Mouse (Mus musculus): ENCODE results near the gene Tomm7.
"Not testable (repeated sequence)": the region's sequence is repeated elsewhere in the genome, so short reads cannot be mapped to it uniquely, and the experiment has no call there.

Tomm7 gene

DNA sequence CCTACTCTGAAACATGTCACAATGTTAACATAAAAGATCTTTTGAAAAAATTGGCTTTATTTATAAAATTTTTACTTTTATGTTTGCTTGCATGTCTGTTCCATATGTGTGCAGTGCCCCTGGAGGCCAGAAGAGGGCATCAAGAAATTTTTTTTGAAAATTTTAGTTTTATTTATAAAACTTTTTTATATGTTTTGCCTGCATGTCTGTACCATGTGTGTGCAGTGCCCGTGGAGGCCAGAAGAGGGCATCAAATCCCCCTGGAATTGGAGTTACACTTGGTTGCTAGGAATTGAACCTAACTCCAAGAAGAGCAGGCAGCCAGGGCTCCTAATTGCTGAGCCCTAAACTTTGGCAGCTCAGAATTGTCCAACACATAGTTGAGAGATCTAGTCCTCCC lies 9.0 kb upstream of the Tomm7 start:
- not testable (repeated sequence) for DNase-seq (ENCODE audit: low spot score in 2 of 2)

DNA sequence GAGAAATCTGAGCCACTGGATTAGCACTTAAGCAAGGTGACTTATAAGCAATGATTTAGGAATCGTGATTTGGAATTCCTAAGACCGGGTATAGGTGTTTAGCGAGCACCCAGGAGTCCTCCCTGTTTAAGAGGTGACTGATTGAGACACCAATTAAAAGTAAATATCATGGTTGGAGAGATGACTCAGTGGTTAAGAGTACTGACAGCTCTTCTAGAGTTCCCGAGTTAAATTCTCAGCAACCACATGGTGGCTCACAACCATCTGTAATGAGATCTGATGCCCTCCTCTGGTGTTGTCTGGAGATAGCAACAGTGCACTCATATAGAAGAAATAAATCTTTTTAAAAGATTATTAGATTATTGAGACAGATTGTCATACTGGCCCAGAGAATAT lies 7.2 kb upstream of the Tomm7 start:
- DNase-seq (ENCODE audit: low spot score in 2 of 2): not testable (repeated sequence)

DNA sequence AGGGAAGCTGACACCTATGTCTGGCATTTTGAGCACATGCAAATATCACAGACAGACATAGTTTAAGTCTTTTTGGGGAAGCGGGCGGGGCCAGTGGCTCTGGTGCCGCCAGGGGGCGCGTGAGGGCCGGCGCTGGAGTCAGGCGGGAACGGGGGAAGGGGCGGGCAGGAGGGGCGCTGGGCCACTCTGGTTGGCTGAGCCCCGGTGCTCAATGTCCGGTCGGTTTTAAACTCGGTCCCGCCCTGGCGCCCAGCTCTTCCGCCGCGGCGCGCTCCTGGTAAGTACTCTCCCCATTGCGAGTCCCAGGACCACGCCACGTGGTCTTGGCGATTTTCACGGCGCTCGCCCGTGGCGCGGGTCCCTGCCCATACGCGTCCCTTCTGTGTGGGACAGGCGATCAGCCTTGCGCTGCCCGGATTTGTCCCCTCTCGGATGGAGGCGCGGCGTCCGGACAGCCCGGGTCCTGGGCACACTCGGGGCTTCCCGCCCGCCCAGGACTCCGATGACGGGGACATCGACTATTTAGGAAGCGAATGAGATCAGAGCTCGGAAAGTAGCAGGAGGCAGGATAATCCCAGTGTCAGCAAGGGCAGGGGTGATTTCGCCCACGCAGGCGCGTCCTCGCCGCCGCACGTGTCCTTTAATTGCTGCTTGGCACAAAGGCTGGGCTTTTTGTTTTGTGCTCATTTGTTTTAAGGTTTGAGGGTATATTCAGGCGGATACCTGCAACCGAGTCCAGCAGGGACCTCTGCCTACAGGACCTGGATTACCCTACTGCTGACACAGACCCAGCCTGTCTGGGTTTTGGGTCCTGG lies 6.6 kb upstream of the Tomm7 start:
- DNase-seq (ENCODE audit: low spot score in 2 of 2): peak; percentile 89 to 93

DNA sequence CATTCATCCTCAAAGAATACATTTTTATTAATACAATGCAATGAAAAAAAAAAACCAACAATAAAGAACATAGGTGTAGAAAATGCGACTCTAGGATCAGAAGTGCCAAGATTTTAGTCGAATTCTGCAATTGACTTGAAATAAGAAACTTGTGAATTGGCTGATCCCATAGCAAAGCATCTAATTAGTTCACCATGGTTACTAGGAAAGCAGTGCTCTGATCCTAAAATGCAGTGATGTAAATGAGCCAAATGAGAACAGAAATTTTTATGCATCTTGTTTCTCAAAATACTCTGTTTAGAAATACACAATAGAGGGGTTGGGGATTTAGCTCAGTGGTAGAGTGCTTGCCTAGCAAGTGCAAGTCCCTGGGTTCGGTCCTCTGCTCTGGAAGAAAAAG lies 1.2 kb upstream of the Tomm7 start:
- no peak for DNase-seq (ENCODE audit: low spot score in 2 of 2)

DNA sequence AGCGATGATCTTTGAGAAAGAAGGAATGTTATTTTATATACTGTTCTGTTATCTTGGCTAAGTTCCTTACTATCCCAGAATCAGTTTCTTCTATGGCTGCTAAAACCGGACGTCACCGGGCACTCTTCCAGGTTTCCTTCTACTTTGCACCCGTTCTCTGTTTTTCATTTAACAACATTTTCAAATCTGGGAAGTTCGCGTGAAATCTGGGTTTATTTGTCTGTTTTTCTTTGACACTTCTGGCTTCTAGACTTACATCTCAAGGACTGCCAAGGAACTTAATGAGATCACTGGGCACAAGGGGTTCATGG lies 525 bp upstream of the Tomm7 start:
- DNase-seq (ENCODE audit: low spot score in 2 of 2): peak; percentile 60 to 73

DNA sequence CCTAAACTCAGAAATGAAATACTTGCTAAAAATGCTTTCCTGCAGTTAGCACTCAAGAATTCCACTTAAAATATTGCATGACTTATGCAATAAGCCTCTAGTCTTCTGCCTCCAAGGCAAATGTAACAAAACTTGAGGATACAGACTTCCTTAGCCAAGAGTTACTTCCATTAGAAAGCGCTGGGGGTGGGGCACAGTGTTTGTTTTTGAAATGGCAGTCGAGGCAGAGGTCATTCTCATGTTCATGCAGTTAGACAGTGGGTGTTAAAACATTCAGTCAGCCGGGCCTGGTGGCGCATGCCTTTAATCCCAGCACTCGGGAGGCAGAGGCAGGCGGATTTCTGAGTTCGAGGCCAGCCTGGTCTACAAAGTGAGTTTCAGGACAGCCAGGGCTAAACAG lies 5.8 kb downstream of the Tomm7 start:
- no peak for DNase-seq (ENCODE audit: low spot score in 2 of 2)

DNA sequence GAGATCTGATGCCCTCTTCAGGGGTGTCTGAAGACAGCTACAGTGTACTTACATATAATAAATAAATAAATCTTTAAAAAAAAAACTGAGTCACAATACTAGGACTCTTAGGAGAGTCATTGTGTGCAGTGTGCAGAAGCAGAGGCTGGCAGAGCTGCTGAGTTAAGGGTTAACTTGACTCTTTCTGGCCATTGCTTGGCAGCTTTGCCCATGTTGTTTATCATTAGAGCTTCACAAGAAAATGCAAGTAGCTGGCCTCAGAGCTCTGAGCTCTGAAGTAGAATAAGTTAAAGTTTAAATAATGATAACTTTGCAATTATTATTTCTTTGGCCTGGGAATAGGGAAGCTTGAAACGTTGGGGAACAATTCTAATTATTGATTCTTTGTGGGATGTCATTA lies 8.3 kb downstream of the Tomm7 start:
- DNase-seq (ENCODE audit: low spot score in 2 of 2): not testable (repeated sequence)

DNA sequence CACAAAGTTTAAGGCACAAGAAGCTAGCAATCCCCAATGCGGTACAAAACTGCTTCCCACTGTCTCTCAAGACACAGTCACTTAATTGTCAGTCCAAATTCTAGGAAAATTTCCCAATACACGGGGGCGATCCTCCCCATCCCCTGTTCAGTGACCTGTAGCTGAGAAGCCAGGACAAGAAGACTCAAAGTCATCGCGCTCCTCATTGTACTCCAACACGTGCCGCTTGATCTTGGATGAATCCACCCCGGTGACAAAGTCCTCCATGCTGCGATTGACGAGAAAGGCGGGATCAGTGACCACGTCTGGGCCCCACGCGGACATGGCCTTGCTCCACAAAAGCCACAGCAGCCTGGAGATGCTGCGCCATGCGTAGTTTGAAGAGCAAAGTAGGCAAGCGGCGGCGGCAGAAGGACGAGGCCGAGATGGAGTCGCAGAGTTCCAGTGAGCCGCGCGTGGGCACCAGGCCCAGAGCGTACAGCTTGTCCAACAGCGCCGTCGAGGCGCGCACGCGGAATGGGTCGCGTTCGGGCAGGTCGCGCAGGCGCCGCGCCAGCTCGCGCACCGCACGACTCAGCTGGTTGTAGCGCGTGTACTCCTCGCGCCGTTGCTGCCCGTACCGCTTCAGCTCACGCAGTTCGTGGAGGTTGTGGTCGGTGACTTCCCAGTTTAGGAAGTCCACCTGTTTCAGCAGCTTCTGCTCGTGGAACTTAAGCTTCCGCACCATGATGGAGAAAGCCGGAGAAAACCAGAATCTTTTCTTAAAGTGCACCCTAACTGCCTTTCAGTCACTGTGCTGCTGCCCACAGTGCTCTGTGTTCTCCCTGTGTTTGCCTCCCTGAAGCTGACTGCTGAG lies 12.8 kb downstream of the Tomm7 start:
- peak; percentile 58 to 62 for DNase-seq (ENCODE audit: low spot score in 2 of 2)

DNA sequence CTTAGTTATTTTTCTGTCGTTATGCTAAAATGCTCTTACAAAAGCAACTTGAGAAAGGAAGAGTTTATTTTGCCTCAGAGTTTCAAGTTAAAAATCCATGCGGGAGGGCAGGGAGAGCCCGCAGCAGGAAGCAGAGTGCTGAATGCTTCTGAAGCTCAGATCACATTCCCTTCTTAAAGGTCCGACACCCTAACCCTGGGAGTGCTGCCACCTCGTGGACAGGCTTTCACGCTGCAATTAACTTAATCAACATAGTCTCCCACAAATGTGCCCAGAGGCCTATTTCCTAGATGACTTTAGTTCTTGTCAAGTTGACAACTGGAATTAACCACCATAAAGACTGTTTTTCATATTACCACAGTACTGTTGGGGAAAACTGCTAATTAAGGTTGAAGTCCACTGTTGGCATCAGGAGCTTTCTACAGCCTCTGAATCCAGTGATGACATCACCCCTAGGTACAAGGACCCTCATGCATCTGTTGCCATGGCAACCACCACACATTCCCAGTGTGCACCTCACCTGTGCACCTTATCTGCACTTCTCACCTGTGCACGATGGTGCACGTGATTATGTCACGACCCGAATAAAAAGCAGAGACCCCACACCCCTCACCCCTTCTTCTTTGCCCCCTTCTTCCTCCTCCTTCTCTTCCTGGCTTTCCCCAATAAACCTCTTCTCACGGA lies 17.5 kb downstream of the Tomm7 start:
- DNase-seq (ENCODE audit: low spot score in 2 of 2): peak; percentile 37 to 65

DNA sequence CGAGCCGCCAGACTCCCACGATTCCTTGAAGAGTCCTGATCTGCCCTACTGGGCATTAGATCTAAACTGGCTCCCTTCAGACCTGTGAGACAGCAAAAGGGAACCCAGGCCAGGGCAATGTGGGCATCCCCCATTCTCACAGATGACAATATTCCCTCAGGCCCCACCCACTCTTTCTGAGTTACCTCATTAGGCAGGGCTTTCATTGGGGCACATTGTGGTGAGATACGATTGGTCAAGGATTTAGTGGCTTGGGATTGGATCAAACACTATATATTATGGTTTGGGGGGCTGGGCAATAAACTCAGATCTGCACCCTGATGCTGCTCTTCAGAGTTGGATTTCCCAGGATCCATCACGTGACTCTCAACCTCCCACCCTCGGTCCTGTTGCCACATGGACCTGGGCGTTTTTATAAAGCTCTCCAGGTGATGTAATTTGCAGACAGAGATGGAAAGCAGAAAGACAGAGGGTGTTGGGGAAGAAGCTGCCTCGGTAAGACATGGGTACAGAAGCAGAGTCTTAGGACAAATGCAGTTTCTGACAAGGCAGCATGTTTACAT lies 19.7 kb downstream of the Tomm7 start:
- no peak for DNase-seq (ENCODE audit: low spot score in 2 of 2)

DNA sequence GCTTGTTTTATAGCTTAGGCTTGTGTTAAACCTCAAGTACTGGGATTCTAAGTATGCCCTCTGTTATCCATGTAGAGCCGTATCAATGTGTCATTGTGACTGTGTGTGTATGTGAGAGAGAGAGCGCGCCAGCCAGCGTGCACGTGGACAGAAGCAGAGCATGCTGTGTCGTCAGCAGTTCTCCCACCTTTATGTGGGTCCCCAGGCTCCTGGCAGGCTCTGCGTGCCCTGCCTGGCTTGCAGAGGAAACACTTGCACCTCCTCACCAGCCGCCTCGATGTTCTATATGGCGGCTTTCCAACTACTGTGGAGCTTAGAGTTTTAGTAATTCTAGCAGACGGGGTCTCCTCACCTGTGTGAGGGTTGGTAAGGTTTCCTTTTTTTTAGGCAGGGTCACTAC lies 21.7 kb downstream of the Tomm7 start:
- DNase-seq (ENCODE audit: low spot score in 2 of 2): no peak

DNA sequence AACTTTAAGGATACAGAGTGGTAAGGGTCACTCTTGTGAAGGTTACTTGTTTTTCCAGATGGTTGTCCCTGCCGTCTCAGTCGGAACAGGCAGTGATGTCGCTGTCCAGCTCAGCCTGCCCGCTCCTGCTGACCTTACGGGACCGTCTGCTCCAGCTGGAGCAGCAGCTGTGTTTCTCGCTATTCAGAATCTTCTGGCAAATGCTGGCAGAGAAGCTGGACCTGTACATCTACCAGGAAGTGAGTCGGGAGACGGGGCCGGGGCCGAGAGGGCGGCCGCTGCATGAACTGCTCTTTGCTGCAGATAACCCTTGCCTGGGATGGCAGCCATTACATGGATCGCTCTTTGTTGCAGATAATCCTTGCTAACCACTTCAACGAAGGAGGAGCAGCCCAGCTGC lies 27.3 kb downstream of the Tomm7 start:
- no peak for DNase-seq (ENCODE audit: low spot score in 2 of 2)

DNA sequence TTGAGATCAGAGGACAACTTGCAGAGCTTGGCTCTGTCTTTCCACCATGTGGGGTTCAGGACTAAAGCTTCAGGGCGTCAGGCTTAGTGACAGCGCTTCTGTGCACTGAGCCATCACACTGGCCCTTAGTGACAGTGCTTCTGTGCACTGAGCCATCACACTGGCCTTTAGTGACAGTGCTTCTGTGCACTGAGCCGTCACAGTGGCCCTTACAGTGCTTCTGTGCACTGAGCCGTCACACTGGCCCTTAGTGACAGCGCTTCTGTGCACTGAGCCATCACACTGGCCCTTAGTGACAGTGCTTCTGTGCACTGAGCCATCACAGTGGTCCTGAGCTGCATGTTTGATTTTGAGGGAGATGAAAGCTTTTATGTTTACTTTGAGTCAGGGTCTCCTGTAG lies 29.1 kb downstream of the Tomm7 start:
- DNase-seq (ENCODE audit: low spot score in 2 of 2): no peak

DNA sequence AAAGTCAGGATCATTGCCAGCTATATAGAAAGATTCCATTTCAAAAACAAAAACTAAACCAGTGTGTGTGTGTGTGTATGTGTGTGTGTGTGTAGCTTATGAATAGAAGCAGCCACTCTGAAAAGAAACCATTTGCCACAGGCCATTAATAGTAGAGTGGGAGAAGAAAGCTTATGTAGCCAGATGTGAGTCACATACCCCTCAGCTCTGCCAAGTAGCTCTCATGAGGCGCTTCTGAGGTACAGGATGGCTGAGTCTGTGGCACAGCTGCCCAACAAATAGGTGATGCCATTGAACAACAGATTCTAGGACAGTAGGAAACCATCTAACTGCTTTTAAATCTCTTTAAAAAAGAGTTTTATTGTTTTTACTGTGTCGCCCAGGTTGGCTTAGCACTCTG lies 51.2 kb downstream of the Tomm7 start:
- no peak for DNase-seq (ENCODE audit: low spot score in 2 of 2)

DNA sequence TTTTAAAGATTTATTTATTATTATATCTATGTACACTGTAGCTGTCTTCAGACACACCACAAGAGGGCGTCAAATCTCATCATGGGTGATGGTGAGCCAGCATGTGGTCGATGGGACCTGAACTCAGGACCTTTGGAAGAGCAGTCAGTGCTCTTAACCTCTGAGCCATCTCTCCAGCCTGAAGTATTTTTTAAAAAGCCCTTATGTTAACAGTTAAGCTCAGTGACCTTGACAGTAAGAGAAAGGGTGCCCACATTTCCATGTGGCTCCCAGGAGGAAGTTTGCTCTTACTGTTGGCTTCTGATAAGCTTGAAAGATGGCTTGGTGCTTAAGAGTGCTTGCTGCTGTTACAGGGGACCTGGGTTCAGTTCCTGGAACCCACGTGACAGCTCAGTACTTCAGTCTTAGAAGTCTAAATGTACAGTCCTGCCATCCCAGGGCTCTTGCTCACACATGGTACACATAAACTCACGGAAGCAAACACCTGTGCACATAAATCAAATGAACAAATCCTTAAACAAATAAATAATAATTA lies 54.8 kb downstream of the Tomm7 start:
- DNase-seq (ENCODE audit: low spot score in 2 of 2): no peak
